Mouse (Mus musculus) intestine, embryonic 14.5 days (tissue): Measurements from ENCODE around the gene Siglecf. TPM values are rescaled to one million over a fixed set of nuclear protein-coding genes. Genes with fewer than 3 reads are reported as not detected.
"Not testable (repeated sequence)": the region's sequence is repeated elsewhere in the genome, so short reads cannot be mapped to it uniquely, and the experiment has no call there.

Experiments used
- ATAC-seq: fragments of 200-750 bp; cut with Nextera tagmentation; replicated peaks from 2 replicates; pipeline ENCODE4 v1.8.0; 2017; ENCODE audit warnings: low read depth, moderate number of reproducible peaks, moderate TSS enrichment, moderate library complexity; ENCODE audit not compliant: low FRiP score, low TSS enrichment
- DNase-seq: peaks from one replicate; pipeline ENCODE4 v3.0.0-alpha.2; 2018; ENCODE audit warnings: low spot score
- H3K27ac ChIP-seq: fragments of 300-500 bp; sonication (generic); 2 replicates; pipeline ENCODE4 v1.5.1; 2014; ENCODE audit warnings: low read depth, mild to moderate bottlenecking, control low read depth
- H3K27me3 ChIP-seq: fragments of 300-500 bp; sonication (generic); replicated peaks from 2 replicates; pipeline ENCODE4 v1.6.1; 2014; ENCODE audit warnings: low read length, control low read depth; ENCODE audit not compliant: control insufficient read depth, insufficient read depth
- H3K36me3 ChIP-seq: fragments of 300-500 bp; sonication (generic); 2 replicates; pipeline ENCODE4 v1.6.1; 2014; ENCODE audit warnings: low read length, control low read depth; ENCODE audit not compliant: control insufficient read depth, insufficient read depth
- H3K4me1 ChIP-seq: fragments of 300-500 bp; sonication (generic); replicated peaks from 2 replicates; pipeline ENCODE4 v1.6.1; 2014; ENCODE audit warnings: low read length, control low read depth, mixed read lengths; ENCODE audit not compliant: control insufficient read depth, insufficient read depth
- H3K4me2 ChIP-seq: fragments of 300-500 bp; sonication (generic); 2 replicates; pipeline ENCODE4 v1.6.1; 2014; ENCODE audit warnings: low read length
- H3K4me3 ChIP-seq: fragments of 300-500 bp; sonication (generic); 2 replicates; pipeline ENCODE4 v1.5.1; 2014; ENCODE audit warnings: low read depth, low read length, control low read depth, mixed read lengths
- H3K9ac ChIP-seq: fragments of 300-500 bp; sonication (generic); 2 replicates; pipeline ENCODE4 v1.6.1; 2014; ENCODE audit warnings: mild to moderate bottlenecking, low read length
- H3K9me3 ChIP-seq: fragments of 300-500 bp; sonication (generic); 2 replicates; pipeline ENCODE4 v1.6.1; 2016; ENCODE audit warnings: low read length, control low read depth; ENCODE audit not compliant: control insufficient read depth
- WGBS: fragments of 180-500 bp; shearing (Covaris S2); extraction: QIAGEN DNeasy Blood & Tissue Kit; methylation state at CpG from one replicate; pipeline ENCODE4 v1.1.7; 2014; 5-methylcytosine and 5-hydroxymethylcytosine counted together
- polyA plus RNA-seq: library from polyadenylated mRNA; unstranded; fragments of >200 nt; fragmentation: Nextera tagmentation; extraction: Ambion mirVana; gene quantifications from 2 replicates; pipeline ENCODE4 v1.2.1, GENCODE M21; 2014

Siglecf gene
- polyA plus RNA-seq, 1 experiment from 2014 or later = 0.30 TPM

GRCm38 (mm10) chr7:43333203-43333602, 17.9 kb upstream of the Siglecf start:
- no peak overlapping the region for H3K27ac ChIP-seq
- H3K4me2 ChIP-seq = no peak overlapping the region
- no peaks in the 10 kb centered on the region for H3K9me3 ChIP-seq
- no peak overlapping the region for H3K4me3 ChIP-seq
- DNase-seq (no peak), ATAC-seq (no peak)
- H3K36me3 ChIP-seq = no peaks in the 10 kb centered on the region
- no peak overlapping the region for H3K9ac ChIP-seq
- WGBS = 28% methylated on average over 6 of the region's 7 CpGs
- no peaks in the 10 kb centered on the region for H3K4me1 ChIP-seq
- H3K27me3 ChIP-seq = no peaks in the 10 kb centered on the region

GRCm38 (mm10) chr7:43333899-43334298, 17.2 kb upstream of the Siglecf start:
- no peak overlapping the region for H3K27ac ChIP-seq
- no peaks in the 10 kb centered on the region for H3K9me3 ChIP-seq
- H3K27me3 ChIP-seq = no peaks in the 10 kb centered on the region
- 56% methylated on average over 2 of the region's 2 CpGs for WGBS
- H3K4me2 ChIP-seq = no peak overlapping the region
- no peaks in the 10 kb centered on the region for H3K4me1 ChIP-seq
- DNase-seq (no peak), ATAC-seq (no peak)
- H3K9ac ChIP-seq = no peak overlapping the region
- no peak overlapping the region for H3K4me3 ChIP-seq
- no peaks in the 10 kb centered on the region for H3K36me3 ChIP-seq

- Histone ChIP-seq H3K4me2 (no peak overlapping the region), H3K9ac (no peak overlapping the region), H3K27ac (no peak overlapping the region), H3K36me3 (no peaks in the 10 kb centered on the region), H3K4me1 (no peaks in the 10 kb centered on the region), H3K4me3 (no peak overlapping the region), H3K27me3 (no peaks in the 10 kb centered on the region), H3K9me3 (no peaks in the 10 kb centered on the region)
- 85% methylated on average over 4 of the region's 4 CpGs for WGBS
- ATAC-seq = no peak
- DNase-seq = no peak
Observed at GRCm38 (mm10) chr7:43340771-43341170, 10.4 kb upstream of the Siglecf start.

- DNase-seq (no peak), ATAC-seq (no peak)
- WGBS = 79% methylated on average over 5 of the region's 5 CpGs
- Histone ChIP-seq H3K27ac (no peak overlapping the region), H3K36me3 (no peaks in the 10 kb centered on the region), H3K4me3 (no peak overlapping the region), H3K9ac (no peak overlapping the region), H3K4me2 (no peak overlapping the region), H3K9me3 (no peaks in the 10 kb centered on the region), H3K4me1 (no peaks in the 10 kb centered on the region), H3K27me3 (no peaks in the 10 kb centered on the region)
Observed at GRCm38 (mm10) chr7:43343191-43343590, 8.0 kb upstream of the Siglecf start.

- no peaks in the 10 kb centered on the region for H3K4me1 ChIP-seq
- H3K4me2 ChIP-seq = no peak overlapping the region
- no peaks in the 10 kb centered on the region for H3K27me3 ChIP-seq
- H3K27ac ChIP-seq = no peak overlapping the region
- no peak for ATAC-seq
- no peak overlapping the region for H3K4me3 ChIP-seq
- H3K9ac ChIP-seq = no peak overlapping the region
- 75% methylated on average over 2 of the region's 2 CpGs for WGBS
- H3K36me3 ChIP-seq = no peaks in the 10 kb centered on the region
- H3K9me3 ChIP-seq = no peaks in the 10 kb centered on the region
- no peak for DNase-seq
Observed at GRCm38 (mm10) chr7:43344020-43344419, 7.1 kb upstream of the Siglecf start.

GRCm38 (mm10) chr7:43344491-43344890, 6.7 kb upstream of the Siglecf start:
- Histone ChIP-seq H3K4me3 (no peak overlapping the region), H3K4me1 (no peaks in the 10 kb centered on the region), H3K27ac (no peak overlapping the region), H3K9me3 (no peaks in the 10 kb centered on the region), H3K4me2 (no peak overlapping the region), H3K9ac (no peak overlapping the region), H3K27me3 (no peaks in the 10 kb centered on the region), H3K36me3 (no peaks in the 10 kb centered on the region)
- no peak for ATAC-seq
- DNase-seq = no peak
- WGBS = 86% methylated on average over 4 of the region's 4 CpGs

- no peak overlapping the region for H3K4me2 ChIP-seq
- no peak overlapping the region for H3K9ac ChIP-seq
- no peaks in the 10 kb centered on the region for H3K27me3 ChIP-seq
- 63% methylated on average over 4 of the region's 4 CpGs for WGBS
- H3K4me1 ChIP-seq = no peaks in the 10 kb centered on the region
- H3K4me3 ChIP-seq = no peak overlapping the region
- no peak for DNase-seq
- ATAC-seq = no peak
- no peaks in the 10 kb centered on the region for H3K36me3 ChIP-seq
- H3K27ac ChIP-seq = no peak overlapping the region
- no peaks in the 10 kb centered on the region for H3K9me3 ChIP-seq
Observed at GRCm38 (mm10) chr7:43346148-43346547, 5.0 kb upstream of the Siglecf start.

- H3K9me3 ChIP-seq = no peaks in the 10 kb centered on the region
- H3K36me3 ChIP-seq = no peaks in the 10 kb centered on the region
- no peak overlapping the region for H3K27ac ChIP-seq
- WGBS = 44% methylated on average over 1 of the region's 1 CpGs
- DNase-seq (no peak), ATAC-seq (no peak)
- no peaks in the 10 kb centered on the region for H3K27me3 ChIP-seq
- H3K4me1 ChIP-seq = no peaks in the 10 kb centered on the region
- no peak overlapping the region for H3K4me3 ChIP-seq
- no peak overlapping the region for H3K9ac ChIP-seq
- no peak overlapping the region for H3K4me2 ChIP-seq
Observed at GRCm38 (mm10) chr7:43346571-43346970, 4.6 kb upstream of the Siglecf start.

GRCm38 (mm10) chr7:43349623-43350022, 1.5 kb upstream of the Siglecf start:
- not testable (repeated sequence) for DNase-seq, H3K27me3 ChIP-seq, H3K9me3 ChIP-seq, H3K4me3 ChIP-seq, H3K4me2 ChIP-seq, H3K36me3 ChIP-seq, H3K4me1 ChIP-seq, H3K27ac ChIP-seq, H3K9ac ChIP-seq, ATAC-seq
- WGBS = 67% methylated on average over 5 of the region's 5 CpGs
